Mouse (Mus musculus): ENCODE data around the gene Nup93. TPM values are rescaled to one million over a fixed set of nuclear protein-coding genes. Genes with fewer than 3 reads are reported as not detected.
"Not testable (repeated sequence)": the region's sequence is repeated elsewhere in the genome, so short reads cannot be mapped to it uniquely, and the experiment has no call there.

The Nup93 gene
- polyA plus RNA-seq (2015; fragmentation: Nextera tagmentation; extraction: Ambion mirVana), result 99.9 and 101 TPM in 2 replicates

GRCm38 (mm10) chr8:94214252-94215173 lies at the start of gene Nup93:
Nup93 (plus strand) TSS chr8:94214564.
- H3K4me3 ChIP-seq, result peak within 1 kb of the TSS; percentile 59
- H3K36me3 ChIP-seq, result no peaks in the 10 kb centered on the region
- peak within 1 kb of the TSS; percentile 60 for H3K9ac ChIP-seq
- H3K4me1 ChIP-seq, result peaks cover 20% of the 10 kb centered on the region
- peak within 1 kb of the TSS; percentile 82 for H3K4me2 ChIP-seq
- WGBS, result under 1% methylated on average over 68 of the region's 68 CpGs
- peak; percentile 97 for ATAC-seq (ENCODE audit: borderline replicate concordance, extremely low read depth, low FRiP score, low TSS enrichment)
- peak within 1 kb of the TSS; percentile 51 for H3K27ac ChIP-seq
- H3K27me3 ChIP-seq, result no peaks in the 10 kb centered on the region
- no peaks in the 10 kb centered on the region for H3K9me3 ChIP-seq

GRCm38 (mm10) chr8:94165772-94166171 lies 48.6 kb upstream of the Nup93 start:
- H3K4me1 ChIP-seq; H3K36me3 ChIP-seq; H3K4me3 ChIP-seq; H3K27ac ChIP-seq; H3K9me3 ChIP-seq; H3K4me2 ChIP-seq; H3K9ac ChIP-seq; ATAC-seq (ENCODE audit: borderline replicate concordance, extremely low read depth, low FRiP score, low TSS enrichment): not testable (repeated sequence)
- peaks cover 13% of the 10 kb centered on the region for H3K27me3 ChIP-seq
- WGBS, result 59% methylated on average over 8 of the region's 8 CpGs

- H3K4me2 ChIP-seq, result no peak overlapping the region
- no peak overlapping the region for H3K9ac ChIP-seq
- no peak overlapping the region for H3K4me3 ChIP-seq
- no peak overlapping the region for H3K27ac ChIP-seq
- 9% methylated on average over 6 of the region's 6 CpGs for WGBS
- ATAC-seq (ENCODE audit: borderline replicate concordance, extremely low read depth, low FRiP score, low TSS enrichment), result no peak
- no peaks in the 10 kb centered on the region for H3K9me3 ChIP-seq
- H3K4me1 ChIP-seq, result peaks cover 14% of the 10 kb centered on the region
- H3K27me3 ChIP-seq, result peaks cover 28% of the 10 kb centered on the region
- no peaks in the 10 kb centered on the region for H3K36me3 ChIP-seq
These were observed 47.1 kb upstream of the Nup93 start for GRCm38 (mm10) chr8:94167244-94167643.

- no peak for ATAC-seq (ENCODE audit: borderline replicate concordance, extremely low read depth, low FRiP score, low TSS enrichment)
- no peak overlapping the region for H3K4me3 ChIP-seq
- H3K4me2 ChIP-seq, result no peak overlapping the region
- 83% methylated on average over 5 of the region's 5 CpGs for WGBS
- H3K9me3 ChIP-seq, result no peaks in the 10 kb centered on the region
- peaks cover 26% of the 10 kb centered on the region for H3K4me1 ChIP-seq
- no peak overlapping the region for H3K9ac ChIP-seq
- H3K36me3 ChIP-seq, result no peaks in the 10 kb centered on the region
- peaks cover 51% of the 10 kb centered on the region for H3K27me3 ChIP-seq
- no peak overlapping the region for H3K27ac ChIP-seq
These were observed 44.8 kb upstream of the Nup93 start for GRCm38 (mm10) chr8:94169547-94169946.

- Histone ChIP-seq H3K27me3 (peaks cover 68% of the 10 kb centered on the region), H3K4me2 (peak overlapping the region; percentile 92), H3K4me1 (peaks cover 26% of the 10 kb centered on the region), H3K9ac (no peak overlapping the region), H3K27ac (no peak overlapping the region), H3K9me3 (no peaks in the 10 kb centered on the region), H3K4me3 (peak overlapping the region; percentile 46), H3K36me3 (no peaks in the 10 kb centered on the region)
- ATAC-seq (ENCODE audit: borderline replicate concordance, extremely low read depth, low FRiP score, low TSS enrichment), result no peak
- 37% methylated on average over 10 of the region's 10 CpGs for WGBS
These were observed 43.0 kb upstream of the Nup93 start for GRCm38 (mm10) chr8:94171321-94171755.

GRCm38 (mm10) chr8:94172075-94172808 lies 42.1 kb upstream of the Nup93 start, which contains the start of gene Mt2:
Mt2 (plus strand) TSS chr8:94172664.
- peaks cover 24% of the 10 kb centered on the region for H3K4me1 ChIP-seq
- H3K36me3 ChIP-seq, result no peaks in the 10 kb centered on the region
- 0 out of 2 replicates have a peak within 1 kb of the TSS, but pooled peaks have one; percentile 37 for H3K27ac ChIP-seq
- H3K27me3 ChIP-seq, result peaks cover 77% of the 10 kb centered on the region
- peak; percentile 79 for ATAC-seq (ENCODE audit: borderline replicate concordance, extremely low read depth, low FRiP score, low TSS enrichment)
- peak within 1 kb of the TSS; percentile 46 for H3K4me3 ChIP-seq
- under 1% methylated on average over 55 of the region's 56 CpGs for WGBS
- H3K9ac ChIP-seq, result peak within 1 kb of the TSS; percentile 40
- H3K4me2 ChIP-seq, result peak within 1 kb of the TSS; percentile 92
- H3K9me3 ChIP-seq, result no peaks in the 10 kb centered on the region

GRCm38 (mm10) chr8:94172809-94173732 lies 41.3 kb upstream of the Nup93 start:
- H3K9me3 ChIP-seq, result no peaks in the 10 kb centered on the region
- 0 out of 2 replicates have a peak overlapping the region, but pooled peaks have one; percentile 40 for H3K9ac ChIP-seq
- 2% methylated on average over 39 of the region's 39 CpGs for WGBS
- ATAC-seq (ENCODE audit: borderline replicate concordance, extremely low read depth, low FRiP score, low TSS enrichment), result no peak
- 0 out of 2 replicates have a peak overlapping the region, but pooled peaks have one; percentile 37 for H3K27ac ChIP-seq
- peak overlapping the region; percentile 92 for H3K4me2 ChIP-seq
- peaks cover 85% of the 10 kb centered on the region for H3K27me3 ChIP-seq
- H3K36me3 ChIP-seq, result no peaks in the 10 kb centered on the region
- peak overlapping the region; percentile 46 for H3K4me3 ChIP-seq
- peaks cover 24% of the 10 kb centered on the region for H3K4me1 ChIP-seq

GRCm38 (mm10) chr8:94173848-94174403 lies 40.4 kb upstream of the Nup93 start:
- Histone ChIP-seq H3K4me2 (peak overlapping the region; percentile 92), H3K4me3 (no peak overlapping the region), H3K9ac (no peak overlapping the region), H3K27me3 (peaks cover 89% of the 10 kb centered on the region), H3K4me1 (peaks cover 24% of the 10 kb centered on the region), H3K9me3 (no peaks in the 10 kb centered on the region), H3K36me3 (no peaks in the 10 kb centered on the region), H3K27ac (no peak overlapping the region)
- no peak for ATAC-seq (ENCODE audit: borderline replicate concordance, extremely low read depth, low FRiP score, low TSS enrichment)
- WGBS, result 56% methylated on average over 11 of the region's 11 CpGs

GRCm38 (mm10) chr8:94174619-94175213 lies 39.6 kb upstream of the Nup93 start:
- 33% methylated on average over 7 of the region's 7 CpGs for WGBS
- no peaks in the 10 kb centered on the region for H3K36me3 ChIP-seq
- no peak overlapping the region for H3K4me2 ChIP-seq
- no peak overlapping the region for H3K4me3 ChIP-seq
- H3K9ac ChIP-seq, result no peak overlapping the region
- peaks cover 27% of the 10 kb centered on the region for H3K4me1 ChIP-seq
- no peak for ATAC-seq (ENCODE audit: borderline replicate concordance, extremely low read depth, low FRiP score, low TSS enrichment)
- no peaks in the 10 kb centered on the region for H3K9me3 ChIP-seq
- H3K27ac ChIP-seq, result no peak overlapping the region
- peaks cover 90% of the 10 kb centered on the region for H3K27me3 ChIP-seq

- Histone ChIP-seq H3K9me3 (no peaks in the 10 kb centered on the region), H3K4me3 (no peak overlapping the region), H3K36me3 (no peaks in the 10 kb centered on the region), H3K27me3 (peaks cover 92% of the 10 kb centered on the region), H3K27ac (no peak overlapping the region), H3K9ac (no peak overlapping the region), H3K4me1 (peaks cover 18% of the 10 kb centered on the region), H3K4me2 (no peak overlapping the region)
- 62% methylated on average over 7 of the region's 7 CpGs for WGBS
- ATAC-seq (ENCODE audit: borderline replicate concordance, extremely low read depth, low FRiP score, low TSS enrichment), result no peak
These were observed 36.5 kb upstream of the Nup93 start for GRCm38 (mm10) chr8:94177716-94178390.
